Mouse (Mus musculus) heart, postnatal 0 days (tissue): ENCODE measurements around the gene Myadm.

ENCODE experiments used
- CTCF ChIP-seq: IDR thresholded peaks from 2 replicates; pipeline ENCODE4 v1.5.1; 2016; ENCODE audit warnings: antibody characterized with exemption, control low read depth, low read depth
- EP300 ChIP-seq: IDR thresholded peaks from 2 replicates; pipeline ENCODE4 v1.6.1; 2016; ENCODE audit warnings: antibody characterized with exemption, low read depth

- TF ChIP-seq CTCF: no peak
- no peak for TF ChIP-seq EP300
Observed at GRCm38 (mm10) chr7:3287186-3287585, 1.7 kb upstream of the Myadm start.
